In genomic region chr16:25977210-25977609, GRCm38 (mm10) we compare ENCODE assay signal across 30 mouse cellular contexts.
DNase-seq lines count a peak whose midpoint lies in the region; ATAC-seq and TF ChIP-seq lines count a peak whose summit lies in the region.
"Had no signal": no experiment of that assay in that cellular context is flagged by ENCODE, and none has a peak within 500 bp of the region (broad histone marks: within the 10 kb centered on the region; RNA-seq: fewer than 3 reads in every experiment).

No protein-coding gene starts in this region.

- TF ChIP-seq POLR2A in myocyte (IDR thresholded peaks at IDR 0.05; ENCODE audit: insufficient read length, low read depth), result no peak

- H3K27me3 ChIP-seq in limb, embryonic 15.5 days, result no peaks in the 10 kb centered on the region
- no peaks in the 10 kb centered on the region for H3K27me3 ChIP-seq in limb, embryonic 10.5 days (ENCODE audit: low read depth, poor library complexity, severe bottlenecking)
- H3K27me3 ChIP-seq in myocyte (ENCODE audit: control insufficient read depth, insufficient read depth, insufficient read length), result no peaks in the 10 kb centered on the region
- H3K27me3 ChIP-seq in midbrain, embryonic 13.5 days, result no peaks in the 10 kb centered on the region
- H3K27me3 ChIP-seq: embryonic facial prominence, embryonic 12.5 days; forebrain, embryonic 13.5 days; heart, embryonic 13.5 days had no signal

- H3K9ac ChIP-seq in limb, embryonic 15.5 days, result no peak overlapping the region
- H3K9ac ChIP-seq in midbrain, embryonic 13.5 days (replicated peaks), result no peak overlapping the region
- H3K9ac ChIP-seq: embryonic facial prominence, embryonic 12.5 days; forebrain, embryonic 13.5 days; heart, embryonic 13.5 days; hindbrain, embryonic 14.5 days had no signal

- no peak overlapping the region for H3K4me3 ChIP-seq in limb, embryonic 15.5 days
- no peak overlapping the region for H3K4me3 ChIP-seq in limb, embryonic 10.5 days
- H3K4me3 ChIP-seq in myocyte, result no peak overlapping the region
- no peak overlapping the region for H3K4me3 ChIP-seq in midbrain, embryonic 13.5 days (replicated peaks)
- H3K4me3 ChIP-seq: embryonic facial prominence, embryonic 12.5 days; erythroblast, embryonic 14.5 days; forebrain, embryonic 10.5 days; forebrain, embryonic 13.5 days; heart, adult 2 months; heart, embryonic 10.5 days; heart, embryonic 13.5 days had no signal

- no peak overlapping the region for H3ac ChIP-seq in myocyte (ENCODE audit: control insufficient read depth, insufficient read length)

- no peak overlapping the region for H3K27ac ChIP-seq in limb, embryonic 15.5 days
- no peak overlapping the region for H3K27ac ChIP-seq in limb, embryonic 10.5 days
- H3K27ac ChIP-seq in midbrain, embryonic 13.5 days, result no peak overlapping the region
- H3K27ac ChIP-seq: embryonic facial prominence, embryonic 12.5 days; forebrain, embryonic 10.5 days; forebrain, embryonic 13.5 days; heart, adult 2 months; heart, embryonic 10.5 days; heart, embryonic 13.5 days; hindbrain, embryonic 14.5 days; hindbrain, postnatal 0 days had no signal

- H3K36me3 ChIP-seq in limb, embryonic 15.5 days, result no peaks in the 10 kb centered on the region
- H3K36me3 ChIP-seq in limb, embryonic 10.5 days, result no peaks in the 10 kb centered on the region
- H3K36me3 ChIP-seq in myocyte (ENCODE audit: control insufficient read depth, insufficient read depth), result no peaks in the 10 kb centered on the region
- no peaks in the 10 kb centered on the region for H3K36me3 ChIP-seq in midbrain, embryonic 13.5 days
- H3K36me3 ChIP-seq: embryonic facial prominence, embryonic 12.5 days; forebrain, embryonic 10.5 days; G1E had no signal

- 0 out of 2 replicates have a peak, but pooled peaks have one; percentile 14 for ATAC-seq in limb, embryonic 15.5 days (ENCODE audit: insufficient number of reproducible peaks, low FRiP score, low TSS enrichment, low read depth)
- ATAC-seq in midbrain, embryonic 13.5 days, result no peak
- ATAC-seq: activated CD4-positive, CD25-positive, alpha-beta regulatory T cell, adult 4 months; forebrain, embryonic 13.5 days; forebrain, embryonic 16.5 days; hindbrain, postnatal 0 days; inflammation-experienced regulatory T-cells, adult 6 months had no signal

- no peak for DNase-seq in limb, embryonic 10.5 days (ENCODE audit: low spot score)
- DNase-seq in Muller cell, postnatal 12 days (ENCODE audit: inconsistent ontology term), result peak; percentile 51
- DNase-seq in spleen, adult 12 weeks (ENCODE audit: low spot score), result no peak
- DNase-seq in embryo, embryonic 11 days, result no peak
- DNase-seq: adrenal gland, adult 8-10 months; adrenal gland, postnatal 25 days; cerebellum, adult 11-12 months; cerebellum, adult 8-10 months; cerebellum, postnatal 10 days; cerebellum, postnatal 36 days; gastrocnemius, postnatal 10 days; gastrocnemius, postnatal 36 days; heart, adult 2 months; heart, postnatal 14 days; heart, postnatal 4 days had no signal

- no peaks in the 10 kb centered on the region for H3K79me2 ChIP-seq in myocyte (ENCODE audit: control insufficient read depth, insufficient read depth)

- 50% methylated on average over 2 of the region's 2 CpGs for WGBS in limb, embryonic 15.5 days
- WGBS in limb, embryonic 10.5 days, result 80% methylated on average over 2 of the region's 2 CpGs
- 92% methylated on average over 2 of the region's 2 CpGs for WGBS in midbrain, embryonic 13.5 days

- H3K4me2 ChIP-seq in limb, embryonic 15.5 days, result no peak overlapping the region
- H3K4me2 ChIP-seq in myocyte (ENCODE audit: low read depth), result peak overlapping the region; percentile 38
- no peak overlapping the region for H3K4me2 ChIP-seq in midbrain, embryonic 13.5 days (replicated peaks)
- H3K4me2 ChIP-seq: embryonic facial prominence, embryonic 12.5 days; forebrain, embryonic 13.5 days; heart, embryonic 13.5 days; hindbrain, embryonic 14.5 days had no signal

- H3K9me3 ChIP-seq in limb, embryonic 15.5 days, result no peaks in the 10 kb centered on the region
- H3K9me3 ChIP-seq in limb, embryonic 10.5 days (replicated peaks), result no peaks in the 10 kb centered on the region
- H3K9me3 ChIP-seq in midbrain, embryonic 13.5 days, result no peaks in the 10 kb centered on the region
- H3K9me3 ChIP-seq: embryonic facial prominence, embryonic 12.5 days; forebrain, embryonic 10.5 days; forebrain, embryonic 13.5 days; heart, embryonic 10.5 days; heart, embryonic 13.5 days had no signal

- H3K4me1 ChIP-seq in limb, embryonic 15.5 days, result no peaks in the 10 kb centered on the region
- no peaks in the 10 kb centered on the region for H3K4me1 ChIP-seq in limb, embryonic 10.5 days
- H3K4me1 ChIP-seq in midbrain, embryonic 13.5 days (replicated peaks), result no peaks in the 10 kb centered on the region
- H3K4me1 ChIP-seq: forebrain, embryonic 10.5 days; forebrain, embryonic 13.5 days; heart, embryonic 10.5 days had no signal

TF ChIP-seq in myocyte, 11 proteins besides CTCF, POLR2A, EP300 and RAD21:
- TF ChIP-seq SRF (IDR thresholded peaks at IDR 0.05; ENCODE audit: control insufficient read depth, insufficient read length, low read depth) (no peak), CEBPB (IDR thresholded peaks at IDR 0.05; ENCODE audit: insufficient read depth, poor library complexity, severe bottlenecking) (0 out of 2 replicates have a peak, but pooled peaks have one; percentile 11), MYOG (IDR thresholded peaks at IDR 0.05; ENCODE audit: control insufficient read depth in 1 of 3, insufficient read depth in 1 of 3, insufficient read length in 2 of 3, low read depth in 2 of 3) (no peak), MYOD1 (IDR thresholded peaks at IDR 0.05; ENCODE audit: control insufficient read depth in 1 of 3, insufficient read length in 2 of 3, low read depth in 2 of 3) (peak; percentile 1 to 61 (median 40))
